Mouse (Mus musculus) kidney, postnatal 0 days (tissue): Measurements from ENCODE around the gene Fabp3. TPM values are rescaled to one million over a fixed set of nuclear protein-coding genes. Genes with fewer than 3 reads are reported as not detected.

Experiments used
- ATAC-seq: fragments of 200-750 bp; cut with Nextera tagmentation; replicated peaks from 2 replicates; pipeline ENCODE4 v1.8.0; 2017; ENCODE audit warnings: low read depth, moderate number of reproducible peaks, moderate TSS enrichment, moderate library complexity; ENCODE audit not compliant: low FRiP score
- DNase-seq: peaks from one replicate; pipeline ENCODE4 v3.0.0-alpha.2; 2016; ENCODE audit warnings: low spot score
- H3K27ac ChIP-seq: fragments of 300-500 bp; sonication (generic); 2 replicates; pipeline ENCODE4 v1.5.1; 2014; ENCODE audit warnings: mild to moderate bottlenecking
- H3K27me3 ChIP-seq: fragments of 300-500 bp; sonication (generic); 2 replicates; pipeline ENCODE4 v1.6.1; 2014; ENCODE audit warnings: low read length, mixed read lengths; ENCODE audit not compliant: insufficient read depth
- H3K36me3 ChIP-seq: fragments of 300-500 bp; sonication (generic); 2 replicates; pipeline ENCODE4 v1.6.1; 2014; ENCODE audit warnings: low read length, mixed read lengths; ENCODE audit not compliant: insufficient read depth
- H3K4me1 ChIP-seq: fragments of 300-500 bp; sonication (generic); replicated peaks from 2 replicates; pipeline ENCODE4 v1.6.1; 2014; ENCODE audit warnings: antibody characterized with exemption, low read length, mixed read lengths; ENCODE audit not compliant: insufficient read depth
- H3K4me2 ChIP-seq: fragments of 300-500 bp; sonication (generic); 2 replicates; pipeline ENCODE4 v1.6.1; 2014; ENCODE audit warnings: mild to moderate bottlenecking, low read length, moderate library complexity, mixed read lengths
- H3K4me3 ChIP-seq: fragments of 300-500 bp; sonication (generic); replicated peaks from 2 replicates; pipeline ENCODE4 v1.5.1; 2014; ENCODE audit warnings: low read depth, low read length
- H3K9ac ChIP-seq: fragments of 300-500 bp; sonication (generic); 2 replicates; pipeline ENCODE4 v1.6.1; 2014; ENCODE audit warnings: low read depth, low read length
- H3K9me3 ChIP-seq: fragments of 300-500 bp; sonication (generic); replicated peaks from 2 replicates; pipeline ENCODE4 v1.6.1; 2016; ENCODE audit warnings: low read length, inconsistent platforms, mixed read lengths
- CTCF ChIP-seq: IDR thresholded peaks from 2 replicates; pipeline ENCODE4 v1.5.1; 2016; ENCODE audit warnings: antibody characterized with exemption, low read depth, mild to moderate bottlenecking, moderate library complexity
- WGBS: fragments of 180-500 bp; shearing (Covaris S2); extraction: QIAGEN DNeasy Blood & Tissue Kit; methylation state at CpG from one replicate; pipeline ENCODE4 v1.1.7; 2014; 5-methylcytosine and 5-hydroxymethylcytosine counted together
- polyA plus RNA-seq: library from polyadenylated mRNA; unstranded; fragments of >200 nt; fragmentation: Nextera tagmentation; extraction: Ambion mirVana; gene quantifications from 2 replicates; pipeline ENCODE4 v1.2.1, GENCODE M21; 2015

Fabp3 gene
- polyA plus RNA-seq, 1 experiment from 2014 or later: 542 TPM

GRCm38 (mm10) chr4:130275016-130275822 is 33.2 kb upstream of the Fabp3 start:
- Histone ChIP-seq H3K9me3 (no peaks in the 10 kb centered on the region), H3K27me3 (peaks cover 20% of the 10 kb centered on the region; the same call in 1 of the 2 replicates), H3K9ac (peak overlapping the region; percentile 68), H3K4me3 (peak overlapping the region; percentile 58), H3K36me3 (no peaks in the 10 kb centered on the region), H3K27ac (peak overlapping the region; percentile 50; the same call in 1 of the 2 replicates), H3K4me1 (peaks cover 11% of the 10 kb centered on the region), H3K4me2 (peak overlapping the region; percentile 97)
- ATAC-seq (peak; percentile 66), DNase-seq (no peak)
- under 1% methylated on average over 60 of the region's 62 CpGs for WGBS
- TF ChIP-seq CTCF: no peak

- 52% methylated on average over 5 of the region's 5 CpGs for WGBS
- no peak for TF ChIP-seq CTCF
- Histone ChIP-seq H3K4me3 (no peak overlapping the region; the same call in 1 of the 2 replicates), H3K9ac (no peak overlapping the region), H3K9me3 (no peaks in the 10 kb centered on the region), H3K36me3 (no peaks in the 10 kb centered on the region), H3K4me2 (peak overlapping the region; percentile 97; the same call in 1 of the 2 replicates), H3K4me1 (peaks cover 11% of the 10 kb centered on the region), H3K27ac (no peak overlapping the region), H3K27me3 (peaks cover 20% of the 10 kb centered on the region; the same call in 1 of the 2 replicates)
- ATAC-seq (no peak), DNase-seq (no peak)
Measured at GRCm38 (mm10) chr4:130275823-130276105, 32.6 kb upstream of the Fabp3 start.

GRCm38 (mm10) chr4:130276573-130277176 is 31.7 kb upstream of the Fabp3 start:
- H3K9ac ChIP-seq: no peak overlapping the region
- WGBS: 63% methylated on average over 7 of the region's 7 CpGs

GRCm38 (mm10) chr4:130279105-130279504 is 29.3 kb upstream of the Fabp3 start, which contains the start of gene Serinc2:
Serinc2 (minus strand) TSS chr4:130279205.
- Histone ChIP-seq H3K27me3 (peaks cover 14% of the 10 kb centered on the region; the same call in 1 of the 2 replicates), H3K9ac (no peak within 1 kb of the TSS), H3K4me2 (no peak within 1 kb of the TSS), H3K27ac (no peak within 1 kb of the TSS), H3K4me1 (peaks cover 11% of the 10 kb centered on the region), H3K4me3 (no peak within 1 kb of the TSS), H3K9me3 (no peaks in the 10 kb centered on the region), H3K36me3 (no peaks in the 10 kb centered on the region)
- DNase-seq (no peak), ATAC-seq (no peak)
- WGBS: 63% methylated on average over 2 of the region's 2 CpGs
- no peak for TF ChIP-seq CTCF

More at GRCm38 (mm10) chr4:130276573-130277176, 31.7 kb upstream of the Fabp3 start:
- ATAC-seq (no peak), DNase-seq (no peak)
- H3K27me3 ChIP-seq: peaks cover 20% of the 10 kb centered on the region; the same call in 1 of the 2 replicates
- H3K36me3 ChIP-seq: no peaks in the 10 kb centered on the region
- no peak overlapping the region for H3K4me3 ChIP-seq
- no peak for TF ChIP-seq CTCF
- H3K27ac ChIP-seq: no peak overlapping the region
- H3K4me2 ChIP-seq: no peak overlapping the region
- H3K4me1 ChIP-seq: peaks cover 11% of the 10 kb centered on the region
- no peaks in the 10 kb centered on the region for H3K9me3 ChIP-seq

GRCm38 (mm10) chr4:130282856-130283255 is 25.5 kb upstream of the Fabp3 start:
- H3K4me3 ChIP-seq: no peak overlapping the region
- no peak for TF ChIP-seq CTCF
- no peaks in the 10 kb centered on the region for H3K9me3 ChIP-seq
- no peak overlapping the region for H3K4me2 ChIP-seq
- ATAC-seq (no peak), DNase-seq (no peak)
- H3K36me3 ChIP-seq: no peaks in the 10 kb centered on the region
- no peak overlapping the region for H3K27ac ChIP-seq
- no peak overlapping the region for H3K9ac ChIP-seq
- no peaks in the 10 kb centered on the region for H3K4me1 ChIP-seq
- 72% methylated on average over 5 of the region's 5 CpGs for WGBS
- H3K27me3 ChIP-seq: peaks cover 4% of the 10 kb centered on the region; the same call in 1 of the 2 replicates

- H3K4me3 ChIP-seq: no peak overlapping the region
- ATAC-seq (no peak), DNase-seq (no peak)
- WGBS: 70% methylated on average over 9 of the region's 9 CpGs
- no peak overlapping the region for H3K9ac ChIP-seq
- no peaks in the 10 kb centered on the region for H3K27me3 ChIP-seq
- no peaks in the 10 kb centered on the region for H3K4me1 ChIP-seq
- no peaks in the 10 kb centered on the region for H3K36me3 ChIP-seq
- no peak overlapping the region for H3K4me2 ChIP-seq
- H3K9me3 ChIP-seq: no peaks in the 10 kb centered on the region
- no peak for TF ChIP-seq CTCF
- H3K27ac ChIP-seq: no peak overlapping the region
Measured at GRCm38 (mm10) chr4:130283826-130284225, 24.6 kb upstream of the Fabp3 start.
